Mouse (Mus musculus) lung, adult 18-20 months (tissue): ENCODE measurements around the gene Vmn1r103.
"Not testable (repeated sequence)": the region's sequence is repeated elsewhere in the genome, so short reads cannot be mapped to it uniquely, and the experiment has no call there.

Experiments used
- DNase-seq, 2 experiments: peaks; one replicate each; pipeline ENCODE4 v3.0.0; 2022; ENCODE audit warnings: mixed read lengths in 2 of 2

Vmn1r103 gene

GRCm38 (mm10) chr7:20510434-20510833, at the start of gene Vmn1r103:
Gene Vmn1r103, minus strand, starts transcription at chr7:20510534.
- DNase-seq = not testable (repeated sequence)

GRCm38 (mm10) chr7:20545657-20546056, 35.3 kb upstream of the Vmn1r103 start, which contains the start of gene Gm5726:
Gene Gm5726, minus strand, starts transcription at chr7:20545757.
- not testable (repeated sequence) for DNase-seq

DNA sequence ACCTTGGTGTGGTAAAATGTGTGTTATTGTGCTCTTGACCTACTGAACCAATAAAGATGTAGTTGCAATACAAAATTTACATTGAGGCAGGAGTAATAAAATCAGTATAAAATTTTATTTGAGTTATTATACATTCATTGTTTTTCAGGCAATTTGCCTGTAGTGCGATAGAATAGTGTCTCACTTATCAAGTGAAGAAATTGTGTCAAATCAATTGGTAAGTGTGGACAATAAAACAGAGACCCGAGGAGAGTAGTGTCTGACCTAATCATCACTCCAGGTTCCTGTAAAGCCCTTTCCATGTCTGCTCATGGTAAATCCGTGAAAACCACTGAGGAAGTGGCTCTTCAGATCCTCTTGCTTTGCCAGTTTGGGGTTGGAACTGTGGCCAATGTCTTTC, 23.2 kb upstream of the Vmn1r103 start, which contains the start of gene Vmn1r104:
Vmn1r104 (plus strand) TSS at position 301 of the 400 bp plus-strand sequence.
- DNase-seq = not testable (repeated sequence)

GRCm38 (mm10) chr7:20474825-20475224, 35.5 kb downstream of the Vmn1r103 start, which contains the start of gene Gm10670:
Gene Gm10670, minus strand, starts transcription at chr7:20474925.
- DNase-seq = not testable (repeated sequence)
